Mouse (Mus musculus) right cerebral cortex, adult 2 months (tissue): Measurements from ENCODE around the gene Cyp4x1.
"Not testable (repeated sequence)": the region's sequence is repeated elsewhere in the genome, so short reads cannot be mapped to it uniquely, and the experiment has no call there.

Experiments used
- DNase-seq, 2 experiments: peaks; one replicate each; pipeline ENCODE4 v3.0.0; 2021 to 2022; ENCODE audit warnings: low spot score in 2 of 2

The Cyp4x1 gene

GRCm38 (mm10) chr4:115133621-115134295 is at the start of gene Cyp4x1:
Gene Cyp4x1 (minus strand): TSS chr4:115134281.
- DNase-seq, result peak; percentile 77 to 83

GRCm38 (mm10) chr4:115176201-115176600 is 42.1 kb upstream of the Cyp4x1 start:
- not testable (repeated sequence) for DNase-seq

GRCm38 (mm10) chr4:115174694-115175353 is 40.7 kb upstream of the Cyp4x1 start:
- no peak for DNase-seq

GRCm38 (mm10) chr4:115158963-115159362 is 24.9 kb upstream of the Cyp4x1 start:
- DNase-seq, result not testable (repeated sequence)

GRCm38 (mm10) chr4:115154723-115155122 is 20.6 kb upstream of the Cyp4x1 start:
- DNase-seq, result no peak

- no peak for DNase-seq
Observed at GRCm38 (mm10) chr4:115134296-115134630, 182 bp upstream of the Cyp4x1 start.

GRCm38 (mm10) chr4:115133085-115133484 is 996 bp downstream of the Cyp4x1 start:
- peak in 1 of 2 experiments; percentile 16 for DNase-seq

- no peak for DNase-seq
Observed at GRCm38 (mm10) chr4:115124713-115125112, 9.4 kb downstream of the Cyp4x1 start.

GRCm38 (mm10) chr4:115123507-115123906 is 10.6 kb downstream of the Cyp4x1 start:
- no peak for DNase-seq

- DNase-seq, result no peak
Observed at GRCm38 (mm10) chr4:115121608-115122007, 12.5 kb downstream of the Cyp4x1 start.

GRCm38 (mm10) chr4:115121162-115121561 is 12.9 kb downstream of the Cyp4x1 start:
- no peak for DNase-seq

GRCm38 (mm10) chr4:115119642-115120041 is 14.4 kb downstream of the Cyp4x1 start:
- no peak for DNase-seq

- no peak for DNase-seq
Observed at GRCm38 (mm10) chr4:115113266-115113665, 20.8 kb downstream of the Cyp4x1 start.

GRCm38 (mm10) chr4:115111167-115111566 is 22.9 kb downstream of the Cyp4x1 start:
- no peak for DNase-seq

GRCm38 (mm10) chr4:115103510-115103909 is 30.6 kb downstream of the Cyp4x1 start:
- peak; percentile 38 to 46 for DNase-seq

GRCm38 (mm10) chr4:115101682-115102081 is 32.4 kb downstream of the Cyp4x1 start:
- DNase-seq, result peak; percentile 78 to 84

- DNase-seq, result peak in 1 of 2 experiments; percentile 17
Observed at GRCm38 (mm10) chr4:115097146-115097496, 37.0 kb downstream of the Cyp4x1 start.

GRCm38 (mm10) chr4:115096435-115097145 is 37.5 kb downstream of the Cyp4x1 start:
- no peak for DNase-seq

- peak in 1 of 2 experiments; percentile 9 for DNase-seq
Observed at GRCm38 (mm10) chr4:115095671-115096434, 38.2 kb downstream of the Cyp4x1 start.

- no peak for DNase-seq
Observed at GRCm38 (mm10) chr4:115094056-115094455, 40.0 kb downstream of the Cyp4x1 start.

GRCm38 (mm10) chr4:115093331-115093864 is 40.7 kb downstream of the Cyp4x1 start:
- no peak for DNase-seq

GRCm38 (mm10) chr4:115091806-115092205 is 42.3 kb downstream of the Cyp4x1 start:
- DNase-seq, result no peak
